ENCODE assay signal across 8 mouse cellular contexts in genomic region chr6:128361901-128362300, GRCm38 (mm10). TPM values are rescaled to one million over a fixed set of nuclear protein-coding genes. Genes with fewer than 3 reads are reported as not detected.
DNase-seq lines count a peak whose midpoint lies in the region; ATAC-seq and TF ChIP-seq lines count a peak whose summit lies in the region.

No protein-coding gene starts in this region.

- H3K4me1 ChIP-seq in kidney, embryonic 14.5 days (ENCODE audit: control insufficient read depth, insufficient read depth, low read length): peaks cover 16% of the 10 kb centered on the region
- H3K4me1 ChIP-seq in bone marrow macrophage, adult 2 months (ENCODE audit: control insufficient read depth, insufficient read depth, low read length): peaks cover 27% of the 10 kb centered on the region
- H3K4me1 ChIP-seq in hindbrain, embryonic 14.5 days (replicated peaks; ENCODE audit: control insufficient read depth, insufficient read depth, low read length): peaks cover 13% of the 10 kb centered on the region
- peaks cover 45% of the 10 kb centered on the region for H3K4me1 ChIP-seq in midbrain, embryonic 13.5 days (replicated peaks)

- TF ChIP-seq POLR2A in bone marrow macrophage, adult 2 months (IDR thresholded peaks at IDR 0.05; ENCODE audit: borderline replicate concordance, low read depth, low read length): no peak

- H3K4me2 ChIP-seq in kidney, embryonic 14.5 days (replicated peaks; ENCODE audit: low read depth, low read length): peak overlapping the region; percentile 78
- peak overlapping the region; percentile 98 for H3K4me2 ChIP-seq in hindbrain, embryonic 14.5 days (replicated peaks)
- H3K4me2 ChIP-seq in midbrain, embryonic 13.5 days (replicated peaks): peak overlapping the region; percentile 97

- H3K9ac ChIP-seq in kidney, embryonic 14.5 days (ENCODE audit: low read depth, low read length): peak overlapping the region; percentile 90
- peak overlapping the region; percentile 91 for H3K9ac ChIP-seq in hindbrain, embryonic 14.5 days
- H3K9ac ChIP-seq in midbrain, embryonic 13.5 days (replicated peaks): peak overlapping the region; percentile 87

- H3K4me3 ChIP-seq in kidney, embryonic 14.5 days (ENCODE audit: low read length): peak overlapping the region; percentile 94
- H3K4me3 ChIP-seq in bone marrow macrophage, adult 2 months (ENCODE audit: insufficient read depth, low read length): peak overlapping the region; percentile 97
- H3K4me3 ChIP-seq in hindbrain, embryonic 14.5 days (replicated peaks; ENCODE audit: low read length): peak overlapping the region; percentile 91
- peak overlapping the region; percentile 77 for H3K4me3 ChIP-seq in midbrain, embryonic 13.5 days (replicated peaks)

- H3K27ac ChIP-seq in kidney, embryonic 14.5 days (ENCODE audit: low read depth, low read length): peak overlapping the region; percentile 92
- peak overlapping the region; percentile 75 for H3K27ac ChIP-seq in bone marrow macrophage, adult 2 months (ENCODE audit: insufficient read depth, low read depth, low read length)
- H3K27ac ChIP-seq in hindbrain, embryonic 14.5 days: peak overlapping the region; percentile 90
- H3K27ac ChIP-seq in midbrain, embryonic 13.5 days: peak overlapping the region; percentile 87

- TF ChIP-seq CTCF in bone marrow macrophage, adult 2 months (IDR thresholded peaks at IDR 0.05; ENCODE audit: low read depth, low read length): no peak

- WGBS in kidney, embryonic 14.5 days: 19% methylated on average over 9 of the region's 9 CpGs
- 19% methylated on average over 9 of the region's 9 CpGs for WGBS in hindbrain, embryonic 14.5 days
- WGBS in midbrain, embryonic 13.5 days: 11% methylated on average over 9 of the region's 9 CpGs

- no peak for DNase-seq in kidney, adult 9 months
- DNase-seq in hindbrain, embryonic 14.5 days (ENCODE audit: low spot score): no peak
- DNase-seq in thymus, postnatal 14 days: no peak
- DNase-seq in right cerebral cortex, adult 2 months (ENCODE audit: low spot score in 2 of 2): no peak
- DNase-seq in layer of hippocampus, adult 11-12 months (ENCODE audit: low spot score): no peak

- no peaks in the 10 kb centered on the region for H3K27me3 ChIP-seq in kidney, embryonic 14.5 days (ENCODE audit: control insufficient read depth, insufficient read depth, low read length)
- H3K27me3 ChIP-seq in hindbrain, embryonic 14.5 days (ENCODE audit: control insufficient read depth, insufficient read depth, low read length): no peaks in the 10 kb centered on the region
- H3K27me3 ChIP-seq in midbrain, embryonic 13.5 days: no peaks in the 10 kb centered on the region

- no peaks in the 10 kb centered on the region for H3K9me3 ChIP-seq in kidney, embryonic 14.5 days (ENCODE audit: control insufficient read depth, low read length)
- no peaks in the 10 kb centered on the region for H3K9me3 ChIP-seq in hindbrain, embryonic 14.5 days (ENCODE audit: control insufficient read depth, low read length)
- H3K9me3 ChIP-seq in midbrain, embryonic 13.5 days: no peaks in the 10 kb centered on the region

- peaks cover 36% of the 10 kb centered on the region for H3K36me3 ChIP-seq in kidney, embryonic 14.5 days (ENCODE audit: control insufficient read depth, insufficient read depth, low read length)
- peaks cover 19% of the 10 kb centered on the region for H3K36me3 ChIP-seq in hindbrain, embryonic 14.5 days (replicated peaks; ENCODE audit: control insufficient read depth, insufficient read depth)
- H3K36me3 ChIP-seq in midbrain, embryonic 13.5 days: peaks cover 29% of the 10 kb centered on the region

- no peak for ATAC-seq in kidney, embryonic 14.5 days (ENCODE audit: low FRiP score, low TSS enrichment)
- no peak for ATAC-seq in hindbrain, embryonic 14.5 days (ENCODE audit: low FRiP score)
- ATAC-seq in midbrain, embryonic 13.5 days: no peak

RNA-seq across cellular contexts. Expression of gene Rhno1, which starts 0.8 kb away (rescaled TPM):
- 132 and 137 TPM in 2 replicates for polyA plus RNA-seq in kidney, embryonic 14.5 days (2014; fragmentation: Nextera tagmentation; extraction: Ambion mirVana)
- 27.3 and 33.3 TPM in 2 replicates for polyA plus RNA-seq in bone marrow macrophage, adult 2 months (2012; ENCODE audit: insufficient read depth, insufficient read length, missing spikeins)
- 76.6 and 78.4 TPM in 2 replicates for polyA plus RNA-seq in hindbrain, embryonic 14.5 days (2014; fragmentation: Nextera tagmentation; extraction: Ambion mirVana)
- 132 and 136 TPM in 2 replicates for polyA plus RNA-seq in midbrain, embryonic 13.5 days (2015; fragmentation: Nextera tagmentation; extraction: Ambion mirVana)

RNA-seq across cellular contexts. Expression of gene Foxm1, which starts 0.9 kb away (rescaled TPM):
- polyA plus RNA-seq in kidney, embryonic 14.5 days (2014; fragmentation: Nextera tagmentation; extraction: Ambion mirVana): 26.7 and 48.2 TPM in 2 replicates
- 27.4 and 31.7 TPM in 2 replicates for polyA plus RNA-seq in bone marrow macrophage, adult 2 months (2012; ENCODE audit: insufficient read depth, insufficient read length, missing spikeins)
- polyA plus RNA-seq in hindbrain, embryonic 14.5 days (2014; fragmentation: Nextera tagmentation; extraction: Ambion mirVana): 6.7 and 7.7 TPM in 2 replicates
- 17.8 and 19.7 TPM in 2 replicates for polyA plus RNA-seq in midbrain, embryonic 13.5 days (2015; fragmentation: Nextera tagmentation; extraction: Ambion mirVana)

RNA-seq across cellular contexts. Expression of gene Tulp3, which starts 6.2 kb away (rescaled TPM):
- polyA plus RNA-seq in kidney, embryonic 14.5 days (2014; fragmentation: Nextera tagmentation; extraction: Ambion mirVana): 22.3 and 28.1 TPM in 2 replicates
- 3.9 and 5.2 TPM in 2 replicates for polyA plus RNA-seq in bone marrow macrophage, adult 2 months (2012; ENCODE audit: insufficient read depth, insufficient read length, missing spikeins)
- 14.3 and 20.0 TPM in 2 replicates for polyA plus RNA-seq in hindbrain, embryonic 14.5 days (2014; fragmentation: Nextera tagmentation; extraction: Ambion mirVana)
- 17.8 and 19.6 TPM in 2 replicates for polyA plus RNA-seq in midbrain, embryonic 13.5 days (2015; fragmentation: Nextera tagmentation; extraction: Ambion mirVana)

RNA-seq across cellular contexts. Expression of gene Tex52, which starts 13.4 kb away (rescaled TPM):
- 0.26 and 0.60 TPM in 2 replicates for polyA plus RNA-seq in kidney, embryonic 14.5 days (2014; fragmentation: Nextera tagmentation; extraction: Ambion mirVana)
- polyA plus RNA-seq in bone marrow macrophage, adult 2 months (2012; ENCODE audit: insufficient read depth, insufficient read length, missing spikeins): not detected in 2 replicates
- polyA plus RNA-seq in hindbrain, embryonic 14.5 days (2014; fragmentation: Nextera tagmentation; extraction: Ambion mirVana): 0.34 and 0.58 TPM in 2 replicates
- 0.44 and 0.63 TPM in 2 replicates for polyA plus RNA-seq in midbrain, embryonic 13.5 days (2015; fragmentation: Nextera tagmentation; extraction: Ambion mirVana)

RNA-seq across cellular contexts. Expression of gene Gm44596, which starts 13.4 kb away (rescaled TPM):
- polyA plus RNA-seq in kidney, embryonic 14.5 days (2014; fragmentation: Nextera tagmentation; extraction: Ambion mirVana): not detected in 2 replicates
- not detected in 2 replicates for polyA plus RNA-seq in bone marrow macrophage, adult 2 months (2012; ENCODE audit: insufficient read depth, insufficient read length, missing spikeins)
- polyA plus RNA-seq in hindbrain, embryonic 14.5 days (2014; fragmentation: Nextera tagmentation; extraction: Ambion mirVana): not detected in 2 replicates
- polyA plus RNA-seq in midbrain, embryonic 13.5 days (2015; fragmentation: Nextera tagmentation; extraction: Ambion mirVana): not detected in 2 replicates
